Mouse (Mus musculus) T-helper 17 cell (primary cell): ENCODE results near the gene Eva1a.

Experiments used
- in situ Hi-C, 2 experiments: fragments of 300-600 bp; cut with MboI, MseI; formaldehyde crosslinking; loops; 1 replicate in 1 of 2; 2 replicates in 1 of 2; pipeline ENCODE4 v1.15.1; 2025; ENCODE audit warnings: high pct_unique_total_duplicates in 2 of 2

Eva1a gene

DNA sequence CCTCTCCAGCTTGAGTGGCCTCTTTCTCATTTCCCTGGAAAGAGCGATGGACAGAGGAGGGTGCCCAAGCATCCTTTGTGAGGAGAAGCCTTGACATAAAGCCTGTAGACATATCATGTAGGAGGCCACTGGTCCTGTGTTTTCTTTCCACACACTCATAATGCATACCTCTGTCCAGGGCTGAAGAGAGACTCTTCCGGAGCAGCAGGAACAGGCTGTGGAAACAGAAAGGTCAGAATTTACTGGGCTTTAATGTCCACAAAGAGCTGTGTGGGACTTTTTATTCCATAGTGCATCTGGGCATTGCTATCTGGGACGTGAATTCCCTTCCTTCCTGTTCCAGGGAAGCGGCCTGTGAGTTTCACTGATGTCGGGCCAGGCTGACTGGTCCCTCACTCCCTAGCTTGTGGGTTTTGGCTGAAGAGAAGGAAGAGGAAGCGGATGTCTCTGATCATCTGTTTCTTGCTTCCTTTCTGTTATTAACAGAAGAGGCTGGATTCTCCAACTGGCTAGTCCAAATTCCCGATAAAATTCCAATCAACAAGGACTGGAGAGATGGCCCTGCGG, 25.8 kb downstream of the Eva1a start:
- in situ Hi-C loops: no loop called here

DNA sequence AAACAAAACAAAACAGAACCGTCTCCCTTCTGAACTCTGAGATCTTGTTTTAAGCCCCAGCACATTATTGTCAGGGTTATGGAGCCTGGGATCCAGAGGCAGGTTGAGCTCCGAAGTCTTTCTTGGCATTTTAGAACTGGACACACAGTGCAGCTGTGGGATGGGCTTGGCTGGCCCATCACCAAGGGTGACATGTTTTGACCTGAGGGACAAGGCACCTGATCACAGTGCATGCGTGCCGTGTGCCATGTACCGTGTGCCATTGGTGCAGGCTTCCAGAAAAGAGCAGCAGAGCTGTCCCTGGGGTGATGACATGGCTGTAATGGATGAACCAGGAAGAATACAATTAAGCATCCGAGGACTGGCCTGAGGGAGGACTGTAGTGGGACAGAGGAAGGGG, 29.6 kb downstream of the Eva1a start:
- in situ Hi-C loops: no loop called here

DNA sequence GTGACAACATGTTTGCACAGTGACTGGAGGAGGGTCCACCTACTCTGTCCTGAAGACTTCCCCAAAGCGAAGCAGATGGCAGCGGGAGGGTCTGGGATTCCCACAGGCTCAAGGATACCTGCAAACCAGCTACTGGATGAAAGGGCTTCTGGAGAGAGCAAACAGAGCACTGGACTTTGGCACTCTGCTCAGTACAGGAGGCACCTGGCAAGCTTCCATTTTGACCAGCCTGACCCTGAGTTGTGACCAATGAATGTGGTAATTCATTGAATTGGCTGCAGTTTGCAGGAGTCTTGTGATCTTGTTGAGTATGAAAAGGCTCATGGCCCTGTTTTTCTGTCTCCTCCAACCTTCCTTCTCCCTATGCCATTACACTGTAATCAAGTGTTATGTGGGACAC, 32.2 kb downstream of the Eva1a start:
- in situ Hi-C loops: no loop called here

DNA sequence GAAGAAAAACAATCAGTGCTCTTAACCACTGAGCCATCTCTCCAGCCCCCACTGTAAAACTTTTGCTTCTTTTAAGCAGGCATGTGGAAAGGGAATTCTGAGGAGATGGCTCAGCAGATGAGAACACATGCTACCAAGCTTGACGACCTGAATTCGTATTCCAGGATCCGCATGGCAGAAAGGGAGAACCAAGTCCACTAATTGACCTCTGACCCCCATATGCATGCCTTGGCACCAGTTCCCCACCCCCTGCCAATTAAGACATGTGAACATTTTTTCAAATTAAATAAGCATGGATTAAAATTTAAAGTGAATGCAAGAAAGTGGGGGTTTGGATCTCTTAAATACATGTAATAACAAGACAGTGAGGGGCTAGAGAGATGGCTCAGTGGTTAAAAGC, 32.7 kb downstream of the Eva1a start:
- in situ Hi-C loops: no loop called here

DNA sequence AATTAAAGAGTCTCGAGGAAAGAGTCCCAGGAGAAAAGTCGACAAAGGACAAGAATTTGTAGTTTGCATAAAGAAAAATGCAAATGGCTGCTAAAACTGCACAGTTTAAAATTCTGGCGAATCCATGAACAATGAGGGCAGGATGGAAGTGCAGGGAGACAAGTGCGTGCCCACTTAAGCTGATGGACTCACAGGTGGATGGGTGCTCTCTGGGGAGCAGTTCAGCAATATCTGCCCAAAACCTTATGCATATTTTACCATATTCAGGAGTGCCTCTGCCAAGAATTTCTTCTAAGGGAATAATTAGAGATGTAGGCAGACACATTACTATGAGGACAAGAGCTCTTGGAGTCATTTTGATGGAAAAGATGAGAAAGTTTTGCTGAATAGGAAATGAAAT, 35.5 kb downstream of the Eva1a start:
- in situ Hi-C loops: no loop called here

DNA sequence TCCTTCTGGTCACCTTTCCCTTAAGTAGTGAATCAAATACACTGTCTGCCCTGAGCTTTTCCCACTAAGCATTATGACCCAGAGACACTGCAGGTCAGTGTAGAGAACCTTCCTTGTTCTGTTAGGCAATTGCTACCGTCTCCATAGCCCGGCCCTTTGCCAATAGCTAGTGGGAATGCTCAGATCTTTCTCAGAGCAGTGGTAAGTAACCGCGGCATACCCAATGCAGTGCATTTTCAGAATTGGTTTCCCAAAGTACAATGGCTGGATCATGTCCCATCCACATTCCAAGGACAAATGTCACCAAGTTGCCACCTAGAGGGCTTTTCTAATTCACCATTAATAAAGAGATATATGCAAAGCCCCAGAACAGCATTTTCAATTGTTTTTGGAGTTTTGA, 38.0 kb downstream of the Eva1a start:
- in situ Hi-C loops: no loop called here

DNA sequence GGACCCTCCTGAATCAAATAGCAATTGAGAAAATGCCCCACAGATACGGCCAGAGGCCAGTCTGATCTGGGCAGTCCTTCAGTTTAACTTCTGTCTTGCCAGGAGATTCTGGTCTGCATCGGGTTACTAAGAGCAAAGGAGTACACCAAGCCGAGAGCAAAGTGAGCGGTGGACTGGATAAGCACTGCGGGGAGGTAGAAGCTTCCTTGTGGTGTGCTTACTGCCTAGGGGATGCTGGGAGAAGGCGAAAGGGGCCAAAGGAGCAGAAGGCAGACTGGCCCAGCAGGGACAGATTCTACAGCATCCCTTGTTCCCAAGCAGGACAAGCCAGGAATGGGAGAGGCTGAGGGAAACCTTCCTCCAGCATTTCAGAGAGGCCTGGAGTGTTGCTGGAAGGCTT, 42.8 kb downstream of the Eva1a start:
- in situ Hi-C loops: no loop called here

DNA sequence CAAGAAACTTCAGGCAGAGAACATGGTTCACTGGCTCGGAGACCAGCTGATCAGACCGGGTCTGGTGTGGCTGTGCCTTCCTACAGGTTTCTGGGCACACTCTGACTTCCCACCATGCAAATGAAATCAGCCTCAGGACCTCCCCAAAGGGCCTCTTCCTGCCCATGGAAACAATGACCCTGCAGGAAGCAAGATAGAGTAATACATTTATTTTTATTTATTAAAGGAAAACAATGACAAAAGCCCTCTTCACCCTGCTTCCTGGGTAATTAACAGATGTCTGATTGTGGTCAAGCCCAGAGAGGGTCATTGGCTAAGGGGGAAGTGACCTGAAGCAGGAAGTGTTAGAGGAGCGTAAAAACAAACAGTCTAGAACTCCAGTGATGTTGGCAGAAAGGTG, 43.4 kb downstream of the Eva1a start:
- in situ Hi-C loops: no loop called here

DNA sequence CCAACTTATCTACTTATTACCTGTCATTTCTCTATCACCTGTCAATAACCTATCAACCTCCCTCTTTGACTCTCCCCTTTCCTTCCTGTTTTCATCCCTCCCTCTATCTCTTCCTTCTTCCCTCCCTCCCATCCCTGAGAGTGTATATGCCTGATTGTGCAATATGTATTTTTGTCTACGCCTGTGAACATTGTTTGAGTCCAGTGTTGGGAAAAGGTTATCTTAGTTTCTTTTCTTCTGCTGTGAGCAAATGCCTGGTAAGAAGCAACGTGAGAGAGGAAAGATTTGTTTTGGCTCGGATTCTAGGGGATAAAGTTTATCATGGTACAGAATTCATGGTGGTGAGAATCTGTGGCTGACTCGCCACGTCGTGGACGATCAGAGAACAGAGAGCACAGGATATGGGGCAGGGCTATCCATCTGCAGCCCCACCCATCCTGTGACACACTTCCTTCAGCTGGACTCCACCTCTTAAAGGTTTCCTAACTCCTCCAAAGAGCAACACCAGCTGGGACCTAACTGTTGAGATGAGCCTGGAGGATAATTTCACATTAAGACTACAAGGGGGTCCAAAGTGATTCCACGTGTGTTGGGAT, 44.6 kb downstream of the Eva1a start:
- in situ Hi-C loops: no loop called here

DNA sequence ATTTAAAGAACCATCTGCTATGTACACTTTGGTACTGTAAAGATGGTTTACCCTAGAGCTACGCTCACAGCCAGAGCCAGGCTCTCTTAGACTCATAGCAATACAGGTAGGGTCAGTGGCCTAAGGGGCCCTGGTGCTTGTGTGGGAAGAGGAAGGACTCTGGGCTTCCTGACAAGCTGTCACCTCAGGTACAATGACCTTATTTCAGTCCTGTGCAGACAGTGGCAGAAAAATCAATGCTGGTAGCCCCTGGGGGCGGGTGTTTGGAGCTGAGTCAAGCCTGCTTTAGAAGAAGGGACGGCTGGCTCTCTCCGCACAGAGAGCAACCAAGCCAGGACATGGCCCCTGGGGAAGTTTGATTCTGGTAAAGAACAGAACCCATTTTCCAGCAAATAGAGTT, 47.3 kb downstream of the Eva1a start:
- in situ Hi-C loops: no loop called here

DNA sequence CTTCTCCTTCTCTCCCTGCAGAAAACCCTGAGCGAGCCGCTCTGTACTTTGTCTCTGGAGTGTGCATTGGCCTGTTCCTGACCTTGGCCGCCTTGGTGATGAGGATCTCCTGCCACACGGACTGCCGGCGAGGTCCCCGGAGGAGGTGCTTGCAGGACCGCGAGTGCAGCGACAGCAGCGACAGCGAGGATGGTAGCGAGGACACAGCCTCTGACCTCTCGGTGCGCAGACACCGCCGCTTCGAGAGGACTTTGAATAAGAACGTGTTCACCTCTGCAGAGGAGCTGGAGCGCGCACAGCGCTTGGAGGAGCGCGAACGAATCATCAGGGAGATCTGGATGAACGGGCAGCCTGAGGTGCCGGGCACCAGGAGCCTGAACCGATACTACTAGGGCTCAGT, 50.9 kb downstream of the Eva1a start:
- in situ Hi-C loops: no loop called here

DNA sequence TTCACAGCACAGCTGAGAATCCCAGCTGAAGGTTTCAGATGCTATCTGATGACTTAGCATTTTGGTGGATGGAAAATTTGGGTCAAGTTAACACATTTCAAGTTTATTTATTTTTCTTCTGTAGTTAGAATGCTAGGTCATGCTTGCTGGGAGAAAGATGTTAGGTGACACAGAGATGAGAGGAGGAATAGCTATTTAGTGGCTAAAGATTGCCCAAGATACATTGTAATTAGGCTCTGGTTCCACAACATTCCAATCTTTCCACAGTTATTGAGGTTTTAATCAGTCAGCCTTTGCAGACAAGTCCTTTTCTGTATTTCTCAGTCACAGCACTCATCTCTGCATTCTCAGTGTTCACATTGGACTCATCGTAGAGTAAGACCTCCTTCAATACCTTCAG, 56.9 kb downstream of the Eva1a start:
- in situ Hi-C loops: no loop called here

DNA sequence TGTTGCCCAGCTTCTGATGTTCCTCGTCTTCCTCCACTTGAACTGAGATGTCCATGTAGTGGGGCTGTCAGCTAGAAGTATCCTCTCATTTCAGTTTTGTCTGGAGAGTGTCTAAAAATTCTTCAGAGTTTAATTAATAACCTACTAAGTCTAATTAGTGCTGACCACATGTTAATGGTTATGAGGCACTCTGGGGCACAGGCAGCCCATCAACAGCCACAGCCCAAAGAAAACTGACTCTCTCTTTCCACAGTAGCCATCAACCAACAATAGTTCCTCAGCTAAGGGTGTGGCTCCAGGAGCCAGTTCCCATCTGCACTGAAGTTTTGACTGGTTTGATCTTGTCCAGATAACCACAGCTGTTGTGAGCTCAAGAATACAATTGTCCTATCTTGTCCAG, 57.6 kb downstream of the Eva1a start:
- in situ Hi-C loops: no loop called here

DNA sequence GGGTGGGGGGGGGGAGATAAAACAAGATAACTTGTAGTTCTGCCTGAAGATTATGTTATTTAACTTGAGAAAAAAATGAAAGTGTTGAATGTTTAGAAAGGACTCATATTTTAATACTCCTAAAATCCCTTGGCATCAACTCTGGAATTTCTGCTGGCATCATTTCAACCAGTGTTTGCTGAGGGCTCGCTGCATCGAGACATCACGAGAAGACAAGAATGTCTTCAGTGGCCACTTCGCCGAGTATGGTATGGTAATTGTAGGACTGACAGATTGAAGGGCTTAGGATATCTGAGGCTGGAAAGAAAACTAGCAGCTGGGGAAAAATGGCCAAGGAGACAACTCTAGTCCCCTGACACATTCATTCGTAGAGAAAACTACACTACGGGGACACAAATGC, 69.6 kb downstream of the Eva1a start:
- in situ Hi-C loops: loop anchor here in 1 of 2 experiments (10.0 kb wide), 1 partner anchor 1806 kb away; no protein-coding TSS in a partner anchor

DNA sequence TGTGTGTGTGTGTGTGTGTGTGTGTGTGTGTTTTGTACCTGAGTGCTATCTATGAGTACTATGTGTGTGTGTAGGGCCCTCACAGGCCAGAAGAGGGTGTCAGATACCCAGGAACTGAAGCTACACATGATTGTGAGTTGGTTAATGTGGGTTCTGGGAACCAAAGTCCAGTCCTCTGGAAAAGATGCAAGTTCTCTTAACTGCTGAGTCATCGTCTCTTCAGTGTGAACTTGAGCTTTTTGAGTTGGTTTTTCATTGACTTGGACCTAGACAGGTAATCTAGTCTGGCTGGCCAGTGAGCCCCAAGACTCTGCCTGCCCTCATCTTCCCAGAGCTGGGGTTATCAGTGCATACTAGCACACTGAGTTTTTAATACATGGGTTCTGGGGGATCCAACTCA, 70.3 kb downstream of the Eva1a start:
- in situ Hi-C loops: loop anchor here in 1 of 2 experiments (10.0 kb wide), 1 partner anchor 1806 kb away; no protein-coding TSS in a partner anchor

DNA sequence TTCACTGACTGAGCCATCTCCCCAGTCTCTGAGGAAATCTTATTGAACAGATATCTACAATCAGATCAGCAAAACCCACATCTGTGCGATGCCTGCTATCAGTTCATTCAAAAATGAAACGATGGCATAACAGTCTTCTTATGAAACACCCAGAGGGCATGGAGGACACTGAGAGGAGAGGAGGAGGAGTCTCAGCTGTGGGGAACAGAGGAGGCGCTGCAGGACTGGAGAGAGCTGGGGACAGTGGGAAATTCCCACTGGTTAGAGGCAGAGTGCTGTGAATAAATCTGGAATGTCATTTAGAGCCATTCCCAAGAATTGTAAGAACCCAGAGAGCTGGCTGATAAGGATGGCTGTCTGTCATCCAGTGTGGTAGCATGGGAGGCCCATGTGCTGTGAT, 70.7 kb downstream of the Eva1a start:
- in situ Hi-C loops: loop anchor here in 1 of 2 experiments (10.0 kb wide), 1 partner anchor 1807 kb away; no protein-coding TSS in a partner anchor

DNA sequence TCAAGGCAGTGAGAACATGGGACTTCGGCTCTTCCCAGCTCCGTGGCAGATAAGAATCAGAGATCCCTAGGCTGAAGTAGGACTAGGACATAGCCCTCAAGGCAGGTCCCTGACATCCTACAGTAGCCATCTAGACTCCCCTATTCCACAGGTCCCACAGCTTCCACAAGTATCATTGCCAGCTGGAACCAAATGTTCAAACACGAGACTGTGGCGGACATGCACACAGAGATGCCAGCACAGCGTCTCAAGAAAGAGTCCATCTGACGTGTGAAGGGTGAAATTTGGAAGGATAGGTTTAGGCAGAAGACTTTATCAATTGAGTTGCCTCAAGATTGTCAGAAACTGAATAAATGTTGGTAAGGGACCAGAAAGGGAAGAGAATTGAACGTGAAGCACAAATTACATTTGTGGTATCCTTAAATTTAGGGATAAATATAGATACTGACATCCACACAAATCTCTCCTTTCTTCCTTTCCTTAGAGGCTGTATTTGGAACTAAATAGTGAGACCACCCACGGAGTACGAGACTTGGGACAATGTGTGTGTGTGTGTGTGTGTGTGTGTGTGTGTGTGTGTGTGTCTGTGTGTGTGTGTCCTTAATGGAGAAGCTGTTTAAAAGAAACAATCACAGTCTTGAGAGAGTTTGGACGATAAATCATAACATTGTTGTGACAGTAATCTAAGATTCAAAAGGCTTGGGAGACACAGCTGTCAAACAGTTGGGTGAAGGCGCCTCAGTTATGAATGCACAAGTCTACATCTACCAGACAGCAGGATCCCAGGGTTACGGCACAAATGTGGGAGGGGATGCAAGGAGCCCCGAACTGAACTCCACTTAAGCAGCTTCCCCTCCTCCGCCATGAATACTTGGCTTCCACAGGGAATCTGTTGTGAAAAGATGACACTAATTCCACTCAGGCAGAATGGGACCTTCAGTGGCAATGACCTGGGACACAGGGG, 71.6 kb downstream of the Eva1a start:
- in situ Hi-C loops: loop anchor here in 1 of 2 experiments (10.0 kb wide), 1 partner anchor 1808 kb away; no protein-coding TSS in a partner anchor

DNA sequence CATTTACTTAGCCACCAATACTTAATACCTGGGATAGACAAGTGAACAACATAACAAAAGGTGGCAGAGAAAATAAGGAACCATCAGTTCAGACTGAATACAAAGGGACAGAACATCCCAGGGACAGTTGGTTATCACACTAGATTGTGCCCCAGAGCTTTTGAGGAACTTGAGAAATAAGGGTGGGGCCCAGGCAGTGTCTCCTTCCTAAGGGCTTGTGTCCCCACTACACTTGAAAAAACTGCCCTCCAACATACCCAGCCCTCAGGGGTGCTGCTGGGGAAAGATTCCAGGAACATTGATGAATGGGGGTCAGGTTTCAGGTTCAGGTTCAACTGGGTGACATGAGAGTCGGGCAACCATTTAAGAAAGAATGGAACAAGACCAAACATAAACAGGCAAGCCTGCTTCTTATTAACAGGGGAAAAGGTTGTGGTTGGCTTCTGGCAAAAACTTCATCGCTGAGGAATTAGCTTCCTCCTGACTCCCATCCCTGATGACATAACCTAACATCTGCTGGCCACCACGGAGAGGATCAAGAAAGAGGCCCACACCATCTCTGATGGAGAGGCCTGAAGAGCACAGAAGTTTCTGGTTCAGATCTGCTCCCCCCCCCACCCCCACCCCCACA, 74.6 kb downstream of the Eva1a start:
- in situ Hi-C loops: loop anchor here in 1 of 2 experiments (10.0 kb wide), 1 partner anchor 1811 kb away; no protein-coding TSS in a partner anchor

DNA sequence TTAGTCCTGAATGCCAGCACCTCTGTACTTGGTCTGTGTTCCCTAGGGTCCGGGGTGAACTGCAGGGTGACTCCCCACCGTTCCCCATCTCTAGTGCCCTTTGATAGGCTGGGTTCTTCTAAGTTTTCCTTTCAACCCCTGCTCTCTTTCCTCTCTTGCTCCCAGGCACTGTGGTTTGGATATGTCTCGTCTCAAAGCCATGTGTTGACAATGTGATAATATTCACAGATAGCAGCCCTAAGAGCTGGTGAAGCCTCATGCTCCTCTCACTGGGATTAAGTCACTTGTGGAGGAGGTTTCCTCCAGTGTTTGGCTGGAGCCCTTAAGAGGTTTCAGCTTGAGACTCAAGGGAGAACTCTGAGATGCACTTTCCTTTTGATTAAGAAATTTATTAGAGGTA, 75.3 kb downstream of the Eva1a start:
- in situ Hi-C loops: loop anchor here in 1 of 2 experiments (10.0 kb wide), 1 partner anchor 1811 kb away; no protein-coding TSS in a partner anchor

DNA sequence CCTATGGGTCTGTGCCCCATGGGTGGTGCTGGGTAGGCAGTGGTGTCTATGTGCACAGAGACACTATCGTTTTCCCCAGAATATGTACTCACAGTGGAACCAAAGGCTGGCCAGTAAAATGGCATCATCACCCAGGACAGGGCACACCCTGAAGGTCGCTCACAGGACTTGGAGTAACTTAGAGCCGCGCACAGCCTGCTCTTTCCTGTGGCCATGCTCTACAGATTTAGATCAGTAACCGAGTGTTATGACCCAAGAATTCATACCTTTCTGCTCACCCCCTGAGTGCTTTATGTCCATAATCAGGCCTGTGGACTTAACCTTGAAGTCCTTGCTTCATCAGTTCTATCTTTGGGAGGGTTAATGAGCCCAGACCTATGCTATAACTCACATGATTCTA, 77.0 kb downstream of the Eva1a start:
- in situ Hi-C loops: loop anchor here in 1 of 2 experiments (10.0 kb wide), 1 partner anchor 1813 kb away; no protein-coding TSS in a partner anchor

DNA sequence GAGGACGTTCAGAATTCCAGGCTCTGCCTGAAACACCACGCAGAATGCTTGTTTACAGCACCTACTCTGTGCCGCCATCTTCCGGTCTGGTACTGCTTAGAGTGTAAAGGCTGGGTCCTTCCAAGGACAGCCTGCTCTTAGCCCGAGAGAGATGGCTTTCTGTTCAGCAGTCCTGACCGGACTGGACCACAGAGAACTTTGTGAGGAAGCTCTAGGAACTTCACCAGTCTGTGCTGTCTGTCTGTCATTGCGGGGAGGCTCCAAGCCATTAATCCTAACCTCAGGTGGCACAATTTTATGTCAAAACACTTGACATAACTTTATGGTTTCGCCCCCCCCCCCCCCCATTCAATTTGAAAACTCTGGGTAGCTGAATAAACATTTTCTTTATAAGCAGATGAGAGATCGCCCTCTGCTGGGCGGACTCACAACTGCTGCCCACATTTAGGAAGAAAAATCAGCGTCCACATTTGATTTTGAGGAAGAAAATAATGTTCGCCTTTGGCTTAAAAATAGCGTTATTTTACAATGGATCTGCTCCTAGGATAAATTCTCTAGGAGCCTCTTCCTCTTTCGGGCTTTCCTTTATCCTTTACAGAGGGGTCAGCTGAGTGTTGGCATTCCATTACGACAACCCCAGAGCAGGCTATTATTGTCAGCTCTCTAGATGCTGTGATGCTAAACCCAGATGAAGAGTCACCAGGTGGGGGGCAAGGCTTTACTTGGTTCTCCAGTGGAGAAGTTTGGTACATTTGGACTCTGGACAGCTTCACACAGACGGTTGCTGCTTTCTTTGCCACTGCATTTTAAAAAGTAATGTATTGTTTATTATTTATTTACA, 78.7 kb downstream of the Eva1a start:
- in situ Hi-C loops: loop anchor here in 1 of 2 experiments (10.0 kb wide), 1 partner anchor 1815 kb away; no protein-coding TSS in a partner anchor
